27 mouse cellular contexts compared by ENCODE assay signal in the genomic region with DNA sequence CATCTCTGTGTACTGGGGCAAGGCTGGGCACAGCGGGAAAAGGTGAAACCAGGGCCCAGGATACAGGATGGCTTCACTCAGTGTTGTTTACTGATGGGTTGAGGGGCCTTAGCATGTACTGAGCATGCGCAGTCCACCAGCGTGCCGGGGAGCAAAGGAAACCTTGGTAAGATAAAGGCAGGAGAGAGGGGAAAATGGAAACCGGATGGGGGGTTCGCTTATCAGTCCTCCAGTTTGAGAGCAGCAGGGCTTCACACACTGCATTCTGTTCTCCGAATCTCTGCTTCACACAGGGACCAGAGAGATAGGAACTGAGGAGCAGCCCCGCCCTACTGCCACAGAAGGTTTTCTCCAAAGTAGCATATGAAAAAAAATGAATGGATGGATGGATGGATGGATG.
DNase-seq lines count a peak whose midpoint lies in the region; ATAC-seq lines count a peak whose summit lies in the region.
"Had no signal": no experiment of that assay in that cellular context is flagged by ENCODE, and none has a peak within 500 bp of the region (broad histone marks: within the 10 kb centered on the region; RNA-seq: fewer than 3 reads in every experiment).

No protein-coding gene starts in this region.

- H3K4me2 ChIP-seq in forebrain, embryonic 13.5 days = no peak overlapping the region
- no peak overlapping the region for H3K4me2 ChIP-seq in forebrain, embryonic 16.5 days (ENCODE audit: low read length)
- peak overlapping the region; percentile 39 for H3K4me2 ChIP-seq in heart, embryonic 13.5 days
- H3K4me2 ChIP-seq in hindbrain, embryonic 14.5 days (replicated peaks) = no peak overlapping the region
- no peak overlapping the region for H3K4me2 ChIP-seq in neural tube, embryonic 15.5 days
- H3K4me2 ChIP-seq: embryonic facial prominence, embryonic 12.5 days; kidney, embryonic 15.5 days; limb, embryonic 12.5 days; liver, embryonic 15.5 days; lung, embryonic 14.5 days; neural tube, embryonic 13.5 days had no signal

- no peak for ATAC-seq in forebrain, embryonic 13.5 days
- no peak for ATAC-seq in forebrain, embryonic 16.5 days
- no peak for ATAC-seq in heart, embryonic 13.5 days (ENCODE audit: extremely low read depth, insufficient number of reproducible peaks, low FRiP score, low TSS enrichment)
- 0 out of 2 replicates have a peak, but pooled peaks have one; percentile 31 for ATAC-seq in hindbrain, embryonic 14.5 days (ENCODE audit: low FRiP score)
- ATAC-seq in neural tube, embryonic 15.5 days (ENCODE audit: low FRiP score) = no peak
- ATAC-seq: hindbrain, embryonic 16.5 days had no signal

- no peak overlapping the region for H3K4me3 ChIP-seq in forebrain, embryonic 13.5 days
- H3K4me3 ChIP-seq in forebrain, embryonic 16.5 days (replicated peaks; ENCODE audit: low read length) = no peak overlapping the region
- H3K4me3 ChIP-seq in heart, embryonic 13.5 days = no peak overlapping the region
- H3K4me3 ChIP-seq in hindbrain, embryonic 14.5 days (replicated peaks; ENCODE audit: low read length) = no peak overlapping the region
- no peak overlapping the region for H3K4me3 ChIP-seq in hindbrain, embryonic 10.5 days
- no peak overlapping the region for H3K4me3 ChIP-seq in neural tube, embryonic 15.5 days (replicated peaks)
- H3K4me3 ChIP-seq: embryonic facial prominence, embryonic 12.5 days; kidney, embryonic 15.5 days; left cerebral cortex, adult 2 months; limb, embryonic 12.5 days; liver, embryonic 15.5 days; myocyte; neural tube, embryonic 13.5 days had no signal

- H3K27me3 ChIP-seq in forebrain, embryonic 13.5 days = no peaks in the 10 kb centered on the region
- H3K27me3 ChIP-seq in forebrain, embryonic 16.5 days (replicated peaks; ENCODE audit: control insufficient read depth, insufficient read depth, low read length) = no peaks in the 10 kb centered on the region
- H3K27me3 ChIP-seq in heart, embryonic 13.5 days (replicated peaks) = no peaks in the 10 kb centered on the region
- H3K27me3 ChIP-seq in hindbrain, embryonic 14.5 days (ENCODE audit: control insufficient read depth, insufficient read depth, low read length) = no peaks in the 10 kb centered on the region
- H3K27me3 ChIP-seq in hindbrain, embryonic 10.5 days (ENCODE audit: insufficient read depth, poor library complexity, severe bottlenecking) = no peaks in the 10 kb centered on the region
- no peaks in the 10 kb centered on the region for H3K27me3 ChIP-seq in neural tube, embryonic 15.5 days (replicated peaks)
- H3K27me3 ChIP-seq: embryonic facial prominence, embryonic 12.5 days; kidney, embryonic 15.5 days; limb, embryonic 12.5 days; liver, embryonic 15.5 days; neural tube, embryonic 13.5 days had no signal

- no peak overlapping the region for H3K27ac ChIP-seq in forebrain, embryonic 13.5 days
- no peak overlapping the region for H3K27ac ChIP-seq in forebrain, embryonic 16.5 days (ENCODE audit: low read length)
- no peak overlapping the region for H3K27ac ChIP-seq in heart, embryonic 13.5 days (replicated peaks)
- no peak overlapping the region for H3K27ac ChIP-seq in hindbrain, embryonic 14.5 days
- H3K27ac ChIP-seq in hindbrain, embryonic 10.5 days = no peak overlapping the region
- no peak overlapping the region for H3K27ac ChIP-seq in neural tube, embryonic 15.5 days (replicated peaks)
- H3K27ac ChIP-seq: embryonic facial prominence, embryonic 12.5 days; kidney, embryonic 15.5 days; left cerebral cortex, adult 2 months; limb, embryonic 12.5 days; liver, embryonic 15.5 days; neural tube, embryonic 13.5 days had no signal

- H3K9ac ChIP-seq in forebrain, embryonic 13.5 days = 0 out of 2 replicates have a peak overlapping the region, but pooled peaks have one; percentile 8
- no peak overlapping the region for H3K9ac ChIP-seq in forebrain, embryonic 16.5 days (replicated peaks; ENCODE audit: low read depth, low read length)
- H3K9ac ChIP-seq in heart, embryonic 13.5 days = no peak overlapping the region
- no peak overlapping the region for H3K9ac ChIP-seq in hindbrain, embryonic 14.5 days
- H3K9ac ChIP-seq in neural tube, embryonic 15.5 days (replicated peaks) = no peak overlapping the region
- H3K9ac ChIP-seq: embryonic facial prominence, embryonic 12.5 days; kidney, embryonic 15.5 days; limb, embryonic 12.5 days; liver, embryonic 15.5 days; lung, embryonic 14.5 days; neural tube, embryonic 13.5 days had no signal

- WGBS in forebrain, embryonic 13.5 days = 82% methylated on average over 8 of the region's 8 CpGs
- 84% methylated on average over 8 of the region's 8 CpGs for WGBS in forebrain, embryonic 16.5 days
- WGBS in heart, embryonic 13.5 days = 32% methylated on average over 8 of the region's 8 CpGs
- 84% methylated on average over 8 of the region's 8 CpGs for WGBS in hindbrain, embryonic 14.5 days
- WGBS in hindbrain, embryonic 10.5 days = 87% methylated on average over 8 of the region's 8 CpGs
- 92% methylated on average over 8 of the region's 8 CpGs for WGBS in neural tube, embryonic 15.5 days

- DNase-seq in heart, adult 8-10 months (ENCODE audit: low spot score) = no peak
- DNase-seq in hindbrain, embryonic 14.5 days (ENCODE audit: low spot score) = no peak
- DNase-seq in hindbrain, embryonic 10.5 days (ENCODE audit: low spot score) = no peak
- DNase-seq in neural tube, embryonic 10.5 days (ENCODE audit: extremely low spot score, low spot score) = peak; percentile 10
- DNase-seq: adrenal gland, postnatal 14 days; cerebellum, adult 11 months; cerebellum, adult 9-10 months; cerebellum, postnatal 36 days; gastrocnemius, postnatal 25 days; kidney, adult 18-20 months; kidney, postnatal 25 days; lung, embryonic 14.5 days; lung, postnatal 14 days; thymus, adult 2 months; thymus, postnatal 36 days had no signal

- no peaks in the 10 kb centered on the region for H3K36me3 ChIP-seq in forebrain, embryonic 13.5 days (ENCODE audit: poor library complexity, severe bottlenecking)
- no peaks in the 10 kb centered on the region for H3K36me3 ChIP-seq in forebrain, embryonic 16.5 days (ENCODE audit: control insufficient read depth, insufficient read depth)
- no peaks in the 10 kb centered on the region for H3K36me3 ChIP-seq in heart, embryonic 13.5 days
- no peaks in the 10 kb centered on the region for H3K36me3 ChIP-seq in hindbrain, embryonic 14.5 days (replicated peaks; ENCODE audit: control insufficient read depth, insufficient read depth)
- H3K36me3 ChIP-seq in hindbrain, embryonic 10.5 days = no peaks in the 10 kb centered on the region
- H3K36me3 ChIP-seq in neural tube, embryonic 15.5 days = no peaks in the 10 kb centered on the region
- H3K36me3 ChIP-seq: embryonic facial prominence, embryonic 12.5 days; kidney, embryonic 15.5 days; limb, embryonic 12.5 days; liver, embryonic 15.5 days; neural tube, embryonic 13.5 days had no signal

- peaks cover 9% of the 10 kb centered on the region; the same call in 1 of the 2 replicates for H3K4me1 ChIP-seq in forebrain, embryonic 13.5 days
- H3K4me1 ChIP-seq in forebrain, embryonic 16.5 days (replicated peaks; ENCODE audit: control insufficient read depth, insufficient read depth, low read length) = peaks cover 6% of the 10 kb centered on the region; the same call in 1 of the 2 replicates
- peaks cover 9% of the 10 kb centered on the region for H3K4me1 ChIP-seq in heart, embryonic 13.5 days
- no peaks in the 10 kb centered on the region for H3K4me1 ChIP-seq in hindbrain, embryonic 14.5 days (replicated peaks; ENCODE audit: control insufficient read depth, insufficient read depth, low read length)
- peaks cover 8% of the 10 kb centered on the region for H3K4me1 ChIP-seq in hindbrain, embryonic 10.5 days (replicated peaks)
- no peaks in the 10 kb centered on the region for H3K4me1 ChIP-seq in neural tube, embryonic 15.5 days
- H3K4me1 ChIP-seq: embryonic facial prominence, embryonic 12.5 days; kidney, embryonic 15.5 days; limb, embryonic 12.5 days; liver, embryonic 15.5 days; neural tube, embryonic 13.5 days had no signal

- H3K9me3 ChIP-seq in forebrain, embryonic 13.5 days (replicated peaks) = peaks cover 5% of the 10 kb centered on the region
- no peaks in the 10 kb centered on the region for H3K9me3 ChIP-seq in forebrain, embryonic 16.5 days (ENCODE audit: control insufficient read depth, low read length)
- H3K9me3 ChIP-seq in heart, embryonic 13.5 days = no peaks in the 10 kb centered on the region
- H3K9me3 ChIP-seq in hindbrain, embryonic 14.5 days (ENCODE audit: control insufficient read depth, low read length) = 0 out of 2 replicates have a peak, but pooled peaks cover 4% of the 10 kb centered on the region
- H3K9me3 ChIP-seq in hindbrain, embryonic 10.5 days = no peaks in the 10 kb centered on the region
- H3K9me3 ChIP-seq in neural tube, embryonic 15.5 days (replicated peaks) = no peaks in the 10 kb centered on the region
- H3K9me3 ChIP-seq: embryonic facial prominence, embryonic 12.5 days; kidney, embryonic 15.5 days; liver, embryonic 15.5 days had no signal
